Mouse (Mus musculus) stomach, embryonic 15.5 days (tissue): ENCODE data around the gene Tceal3. TPM values are rescaled to one million over a fixed set of nuclear protein-coding genes. Genes with fewer than 3 reads are reported as not detected.
A peak's percentile ranks its signal among the peaks of the same experiment; 100 is the strongest.
"Not testable (repeated sequence)": the region's sequence is repeated elsewhere in the genome, so short reads cannot be mapped to it uniquely, and the experiment has no call there.

Experiments
- ATAC-seq: fragments of 200-750 bp; cut with Nextera tagmentation; 2 replicates; pipeline ENCODE4 v1.8.0; 2017; ENCODE audit warnings: low read depth, moderate number of reproducible peaks, moderate TSS enrichment; ENCODE audit not compliant: insufficient read depth, low FRiP score
- H3K27ac ChIP-seq: fragments of 300-500 bp; sonication (generic); 2 replicates; pipeline ENCODE4 v1.5.1; 2015; ENCODE audit warnings: mild to moderate bottlenecking, inconsistent platforms
- H3K27me3 ChIP-seq: fragments of 300-500 bp; sonication (generic); replicated peaks from 2 replicates; pipeline ENCODE4 v1.6.1; 2015; ENCODE audit warnings: inconsistent platforms
- H3K36me3 ChIP-seq: fragments of 300-500 bp; sonication (generic); 2 replicates; pipeline ENCODE4 v1.6.1; 2015; ENCODE audit warnings: inconsistent platforms
- H3K4me1 ChIP-seq: fragments of 300-500 bp; sonication (generic); 2 replicates; pipeline ENCODE4 v1.6.1; 2015; ENCODE audit warnings: inconsistent platforms
- H3K4me2 ChIP-seq: fragments of 300-500 bp; sonication (generic); 2 replicates; pipeline ENCODE4 v1.6.1; 2015; ENCODE audit warnings: mild to moderate bottlenecking, inconsistent platforms
- H3K4me3 ChIP-seq: fragments of 300-500 bp; sonication (generic); replicated peaks from 2 replicates; pipeline ENCODE4 v1.5.1; 2015; ENCODE audit warnings: inconsistent platforms
- H3K9ac ChIP-seq: fragments of 300-500 bp; sonication (generic); 2 replicates; pipeline ENCODE4 v1.6.1; 2015; ENCODE audit warnings: inconsistent platforms
- H3K9me3 ChIP-seq: fragments of 300-500 bp; sonication (generic); 2 replicates; pipeline ENCODE4 v1.6.1; 2016; ENCODE audit warnings: inconsistent platforms
- WGBS: fragments of 180-500 bp; shearing (Covaris S2); methylation state at CpG from one replicate; pipeline ENCODE4 v1.1.7; 2015; 5-methylcytosine and 5-hydroxymethylcytosine counted together
- polyA plus RNA-seq: library from polyadenylated mRNA; unstranded; fragments of >200 nt; fragmentation: Nextera tagmentation; extraction: Ambion mirVana; gene quantifications from 2 replicates; pipeline ENCODE4 v1.2.1, GENCODE M21; 2015

Gene Tceal3
- polyA plus RNA-seq, 1 experiment from 2014 or later, result 7.2 TPM

- H3K27me3 ChIP-seq, result no peaks in the 10 kb centered on the region
- H3K9ac ChIP-seq, result no peak overlapping the region
- no peaks in the 10 kb centered on the region for H3K4me1 ChIP-seq
- ATAC-seq, result no peak
- H3K27ac ChIP-seq, result no peak overlapping the region
- 74% methylated on average over 4 of the region's 4 CpGs for WGBS
- H3K4me2 ChIP-seq, result no peak overlapping the region
- no peak overlapping the region for H3K4me3 ChIP-seq
- H3K9me3 ChIP-seq, result no peaks in the 10 kb centered on the region
- H3K36me3 ChIP-seq, result no peaks in the 10 kb centered on the region
Observed at GRCm38 (mm10) chrX:136635116-136635515, 44.5 kb downstream of the Tceal3 start.

GRCm38 (mm10) chrX:136639754-136640153, 49.1 kb downstream of the Tceal3 start:
- H3K4me3 ChIP-seq, result no peak overlapping the region
- no peaks in the 10 kb centered on the region for H3K36me3 ChIP-seq
- no peaks in the 10 kb centered on the region for H3K4me1 ChIP-seq
- 20% methylated on average over 5 of the region's 6 CpGs for WGBS
- no peak overlapping the region for H3K27ac ChIP-seq
- no peak overlapping the region for H3K9ac ChIP-seq
- no peak for ATAC-seq
- H3K4me2 ChIP-seq, result no peak overlapping the region
- no peaks in the 10 kb centered on the region for H3K27me3 ChIP-seq
- no peaks in the 10 kb centered on the region for H3K9me3 ChIP-seq

- H3K9ac ChIP-seq, H3K36me3 ChIP-seq, H3K27ac ChIP-seq, H3K4me3 ChIP-seq, H3K4me2 ChIP-seq, H3K27me3 ChIP-seq, ATAC-seq, H3K4me1 ChIP-seq, H3K9me3 ChIP-seq: not testable (repeated sequence)
- 33% methylated on average over 3 of the region's 3 CpGs for WGBS
Observed at GRCm38 (mm10) chrX:136645857-136646256, 55.2 kb downstream of the Tceal3 start.

- WGBS, result 14% methylated on average over 20 of the region's 20 CpGs
- Histone ChIP-seq H3K4me1 (no peaks in the 10 kb centered on the region), H3K4me2 (peak overlapping the region; percentile 67), H3K27me3 (no peaks in the 10 kb centered on the region), H3K9ac (no peak overlapping the region), H3K27ac (no peak overlapping the region), H3K36me3 (no peaks in the 10 kb centered on the region), H3K4me3 (peak overlapping the region; percentile 38), H3K9me3 (no peaks in the 10 kb centered on the region)
- ATAC-seq, result no peak
Observed at GRCm38 (mm10) chrX:136666281-136666706, 75.7 kb downstream of the Tceal3 start.

- H3K9ac ChIP-seq, ATAC-seq, H3K9me3 ChIP-seq, H3K4me1 ChIP-seq, H3K27me3 ChIP-seq, H3K27ac ChIP-seq, H3K36me3 ChIP-seq: not testable (repeated sequence)
- H3K4me3 ChIP-seq, result peak overlapping the region; percentile 38
- peak overlapping the region; percentile 67 for H3K4me2 ChIP-seq
- 18% methylated on average over 24 of the region's 24 CpGs for WGBS
Observed at GRCm38 (mm10) chrX:136666762-136667464, 76.3 kb downstream of the Tceal3 start.

GRCm38 (mm10) chrX:136668794-136669193, 78.2 kb downstream of the Tceal3 start:
- Histone ChIP-seq H3K4me2 (no peak overlapping the region), H3K27me3 (no peaks in the 10 kb centered on the region), H3K4me3 (no peak overlapping the region), H3K9ac (no peak overlapping the region), H3K27ac (no peak overlapping the region), H3K4me1 (no peaks in the 10 kb centered on the region), H3K9me3 (no peaks in the 10 kb centered on the region), H3K36me3 (no peaks in the 10 kb centered on the region)
- WGBS, result 64% methylated on average over 2 of the region's 2 CpGs
- ATAC-seq, result no peak

- Histone ChIP-seq H3K4me3 (no peak overlapping the region), H3K4me1 (no peaks in the 10 kb centered on the region), H3K9me3 (no peaks in the 10 kb centered on the region), H3K27ac (no peak overlapping the region), H3K27me3 (no peaks in the 10 kb centered on the region), H3K36me3 (no peaks in the 10 kb centered on the region), H3K4me2 (no peak overlapping the region), H3K9ac (no peak overlapping the region)
- 54% methylated on average over 3 of the region's 3 CpGs for WGBS
- no peak for ATAC-seq
Observed at GRCm38 (mm10) chrX:136680989-136681388, 90.3 kb downstream of the Tceal3 start.

- not testable (repeated sequence) for H3K4me3 ChIP-seq, H3K27me3 ChIP-seq, H3K4me1 ChIP-seq, H3K4me2 ChIP-seq, ATAC-seq, H3K9me3 ChIP-seq, H3K27ac ChIP-seq, H3K9ac ChIP-seq, H3K36me3 ChIP-seq
- WGBS, result 57% methylated on average over 3 of the region's 3 CpGs
Observed at GRCm38 (mm10) chrX:136691606-136692293, 101.1 kb downstream of the Tceal3 start.

- WGBS, result 85% methylated on average over 4 of the region's 4 CpGs
- Histone ChIP-seq H3K9ac (no peak overlapping the region), H3K27me3 (no peaks in the 10 kb centered on the region), H3K27ac (no peak overlapping the region), H3K4me1 (no peaks in the 10 kb centered on the region), H3K4me2 (no peak overlapping the region), H3K9me3 (no peaks in the 10 kb centered on the region), H3K4me3 (no peak overlapping the region), H3K36me3 (no peaks in the 10 kb centered on the region)
- no peak for ATAC-seq
Observed at GRCm38 (mm10) chrX:136692294-136692675, 101.6 kb downstream of the Tceal3 start.

GRCm38 (mm10) chrX:136693196-136693595, 102.6 kb downstream of the Tceal3 start:
- Histone ChIP-seq H3K9ac (no peak overlapping the region), H3K9me3 (no peaks in the 10 kb centered on the region), H3K27ac (no peak overlapping the region), H3K4me2 (no peak overlapping the region), H3K36me3 (no peaks in the 10 kb centered on the region), H3K4me1 (no peaks in the 10 kb centered on the region), H3K4me3 (no peak overlapping the region), H3K27me3 (no peaks in the 10 kb centered on the region)
- 78% methylated on average over 5 of the region's 5 CpGs for WGBS
- no peak for ATAC-seq

- Histone ChIP-seq H3K4me3 (peak within 1 kb of the TSS; percentile 51), H3K9me3 (no peaks in the 10 kb centered on the region), H3K4me1 (no peaks in the 10 kb centered on the region), H3K9ac (peak within 1 kb of the TSS; percentile 32), H3K27me3 (no peaks in the 10 kb centered on the region), H3K27ac (peak within 1 kb of the TSS; percentile 71), H3K36me3 (no peaks in the 10 kb centered on the region), H3K4me2 (peak within 1 kb of the TSS; percentile 56)
- peak; percentile 87 for ATAC-seq
- 14% methylated on average over 15 of the region's 15 CpGs for WGBS
Observed at GRCm38 (mm10) chrX:136707446-136708167, 117.0 kb downstream of the Tceal3 start, which contains the start of gene Tceal1. Tceal1 (plus strand) TSS chrX:136707982.

- H3K4me1 ChIP-seq, result no peaks in the 10 kb centered on the region
- WGBS, result 16% methylated on average over 18 of the region's 18 CpGs
- H3K27me3 ChIP-seq, result no peaks in the 10 kb centered on the region
- H3K36me3 ChIP-seq, result no peaks in the 10 kb centered on the region
- peak; percentile 78; the same call in 1 of the 2 replicates for ATAC-seq
- peak overlapping the region; percentile 56 for H3K4me2 ChIP-seq
- peak overlapping the region; percentile 51 for H3K4me3 ChIP-seq
- no peaks in the 10 kb centered on the region for H3K9me3 ChIP-seq
- H3K27ac ChIP-seq, result peak overlapping the region; percentile 71
- H3K9ac ChIP-seq, result peak overlapping the region; percentile 32
Observed at GRCm38 (mm10) chrX:136708168-136708681, 117.6 kb downstream of the Tceal3 start.
